Mouse (Mus musculus): ENCODE measurements around the gene Zfp641.

GRCm38 (mm10) chr15:98257776-98258175, 38.2 kb downstream of the Zfp641 start:
- no peak for TF ChIP-seq CTCF (IDR thresholded peaks at IDR 0.05; ENCODE audit: low read depth)
- TF ChIP-seq EP300 (IDR thresholded peaks at IDR 0.05; ENCODE audit: low read depth) = no peak

Measured in liver, postnatal 0 days (tissue).